Mouse (Mus musculus): ENCODE results near the gene Slc35e3. TPM values are rescaled to one million over a fixed set of nuclear protein-coding genes. Genes with fewer than 3 reads are reported as not detected.

Gene Slc35e3
- polyA plus RNA-seq (2012): 1.3 and 1.7 TPM in 2 replicates

GRCm38 (mm10) chr10:117746297-117746883 lies at the start of gene Slc35e3:
Slc35e3 (minus strand) TSS chr10:117746365.

GRCm38 (mm10) chr10:117792141-117793091 lies 46.3 kb upstream of the Slc35e3 start, which contains the start of gene Nup107:
Nup107 (minus strand) TSS chr10:117792705.

GRCm38 (mm10) chr10:117710604-117711141 lies 35.5 kb downstream of the Slc35e3 start, which contains the start of gene Mdm2:
Mdm2 (minus strand) TSS chr10:117710758.

Other genes starting within 250 kb of the Slc35e3 start
- gene Cpm, start 116.9 kb downstream of the Slc35e3 start, polyA plus RNA-seq (2012): 0.04 and 0.10 TPM in 2 replicates
- 54.5 and 61.4 TPM in 2 replicates for gene Mdm2, start 35.6 kb downstream of the Slc35e3 start, polyA plus RNA-seq (2012)
- 33.6 and 35.5 TPM in 2 replicates for gene Nup107, start 46.3 kb upstream of the Slc35e3 start, polyA plus RNA-seq (2012)
- gene Rap1b, start 99.7 kb upstream of the Slc35e3 start, polyA plus RNA-seq (2012): 46.2 and 62.1 TPM in 2 replicates